Comparison of ENCODE assay signal across 19 mouse cellular contexts in genomic region chr5:144804181-144804580, GRCm38 (mm10). TPM values are rescaled to one million over a fixed set of nuclear protein-coding genes. Genes with fewer than 3 reads are reported as not detected.
DNase-seq lines count a peak whose midpoint lies in the region; ATAC-seq and TF ChIP-seq lines count a peak whose summit lies in the region.
"Had no signal": no experiment of that assay in that cellular context is flagged by ENCODE, and none has a peak within 500 bp of the region (broad histone marks: within the 10 kb centered on the region; RNA-seq: fewer than 3 reads in every experiment).

No protein-coding gene starts in this region.

- no peak overlapping the region for H3K27ac ChIP-seq in heart, embryonic 11.5 days (ENCODE audit: low read depth, low read length)
- H3K27ac ChIP-seq in MEL (ENCODE audit: control insufficient read depth, low read depth, low read length), result no peak overlapping the region
- H3K27ac ChIP-seq in stomach, postnatal 0 days (replicated peaks), result no peak overlapping the region
- H3K27ac ChIP-seq: embryonic facial prominence, embryonic 10.5 days; hindbrain, embryonic 13.5 days; hindbrain, postnatal 0 days had no signal

- no peak for TF ChIP-seq RAD21 in MEL (IDR thresholded peaks at IDR 0.05; ENCODE audit: low read depth, low read length)

- peaks cover 8% of the 10 kb centered on the region for H3K4me1 ChIP-seq in heart, embryonic 11.5 days (ENCODE audit: control insufficient read depth, insufficient read depth, low read length)
- H3K4me1 ChIP-seq in MEL (ENCODE audit: control insufficient read depth in 1 of 2, insufficient read depth in 2 of 2, low read length in 2 of 2), result no peaks in the 10 kb centered on the region
- H3K4me1 ChIP-seq in stomach, postnatal 0 days (replicated peaks; ENCODE audit: control insufficient read depth, insufficient read depth), result no peaks in the 10 kb centered on the region
- H3K4me1 ChIP-seq: embryonic facial prominence, embryonic 10.5 days; hindbrain, embryonic 13.5 days had no signal

- no peaks in the 10 kb centered on the region for H3K27me3 ChIP-seq in heart, embryonic 11.5 days (ENCODE audit: control insufficient read depth, insufficient read depth, low read length)
- H3K27me3 ChIP-seq in MEL (ENCODE audit: control insufficient read depth in 1 of 2, insufficient read depth in 2 of 2, low read length in 2 of 2), result no peaks in the 10 kb centered on the region
- H3K27me3 ChIP-seq in stomach, postnatal 0 days (ENCODE audit: control insufficient read depth, insufficient read depth, low read length), result no peaks in the 10 kb centered on the region
- H3K27me3 ChIP-seq: hindbrain, embryonic 13.5 days; Patski had no signal

- no peak for TF ChIP-seq EP300 in MEL (IDR thresholded peaks at IDR 0.05; ENCODE audit: low read depth in 1 of 2, low read length in 2 of 2)
- no peak for TF ChIP-seq EP300 in stomach, postnatal 0 days (optimal IDR thresholded peaks at IDR 0.05)

- TF ChIP-seq CTCF in MEL (IDR thresholded peaks at IDR 0.05 in 2 of 3, conservative IDR thresholded peaks at IDR 0.05 in 1 of 3; ENCODE audit: control insufficient read depth in 1 of 3, insufficient read depth in 1 of 3, low read depth in 2 of 3, low read length in 3 of 3, poor library complexity in 1 of 3, severe bottlenecking in 1 of 3), result no peak
- no peak for TF ChIP-seq CTCF in stomach, postnatal 0 days (IDR thresholded peaks at IDR 0.05; ENCODE audit: low read depth)

- intact Hi-C loops in heart, postnatal 10 days (cut with DNase I), result no loop called here

- no peak overlapping the region for H3K4me3 ChIP-seq in heart, embryonic 11.5 days (ENCODE audit: low read depth, low read length)
- H3K4me3 ChIP-seq in MEL (ENCODE audit: control insufficient read depth in 1 of 2, insufficient read depth in 1 of 2, low read depth in 2 of 2, low read length in 2 of 2), result no peak overlapping the region
- H3K4me3 ChIP-seq in stomach, postnatal 0 days (ENCODE audit: low read depth, low read length), result no peak overlapping the region
- H3K4me3 ChIP-seq: embryonic facial prominence, embryonic 10.5 days; hindbrain, embryonic 13.5 days had no signal

- H3K36me3 ChIP-seq in heart, embryonic 11.5 days (ENCODE audit: control insufficient read depth, insufficient read depth, low read length), result peaks cover 76% of the 10 kb centered on the region
- H3K36me3 ChIP-seq in MEL (ENCODE audit: control insufficient read depth in 1 of 2, insufficient read depth in 2 of 2, low read length in 2 of 2), result peaks cover 6 to 17% of the 10 kb centered on the region in 2 experiments
- peaks cover 46% of the 10 kb centered on the region for H3K36me3 ChIP-seq in stomach, postnatal 0 days (ENCODE audit: control insufficient read depth, insufficient read depth, low read length)

- peak; percentile 48 to 53 for DNase-seq in heart, adult 18-20 months
- DNase-seq in MEL (ENCODE audit: low read depth, low spot score), result peak; percentile 16
- DNase-seq in heart, postnatal 10 days, result peak; percentile 50 to 57
- no peak for DNase-seq in stomach, postnatal 0 days (ENCODE audit: low spot score)
- DNase-seq in gastrocnemius, adult 18-20 months (ENCODE audit: low spot score), result no peak
- DNase-seq in c-Kit-positive CD71-positive TER-119-positive erythroid progenitor cells, embryonic 14.5 days (ENCODE audit: low spot score), result no peak
- DNase-seq: adrenal gland, postnatal 14 days; cerebellum, adult 18-20 months; cerebellum, postnatal 10 days; kidney, adult 11 months had no signal

- no peak overlapping the region for H3K4me2 ChIP-seq in heart, embryonic 11.5 days
- H3K4me2 ChIP-seq in stomach, postnatal 0 days (replicated peaks; ENCODE audit: low read depth), result no peak overlapping the region
- H3K4me2 ChIP-seq: hindbrain, embryonic 13.5 days had no signal

- WGBS in heart, embryonic 11.5 days (ENCODE audit: insufficient replicate concordance), result 78% methylated on average over 7 of the region's 7 CpGs
- 80% methylated on average over 7 of the region's 7 CpGs for WGBS in stomach, postnatal 0 days

- no peak for ATAC-seq in heart, embryonic 11.5 days (replicated peaks; ENCODE audit: insufficient number of reproducible peaks, low FRiP score, low TSS enrichment)
- ATAC-seq in stomach, postnatal 0 days (ENCODE audit: low FRiP score, low TSS enrichment), result peak; percentile 33; the same call in 1 of the 2 replicates
- ATAC-seq: activated CD4-positive, CD25-positive, alpha-beta regulatory T cell, adult 4 months; forebrain, embryonic 14.5 days; hindbrain, postnatal 0 days; Patski had no signal

- H3K79me2 ChIP-seq in MEL (ENCODE audit: control insufficient read depth, insufficient read depth, low read length, poor library complexity), result no peaks in the 10 kb centered on the region

- no peak overlapping the region for H3K9ac ChIP-seq in heart, embryonic 11.5 days (ENCODE audit: low read depth, low read length)
- no peak overlapping the region for H3K9ac ChIP-seq in MEL (ENCODE audit: control insufficient read depth, low read depth, low read length, poor library complexity, severe bottlenecking)
- H3K9ac ChIP-seq in stomach, postnatal 0 days (ENCODE audit: low read length), result no peak overlapping the region
- H3K9ac ChIP-seq: hindbrain, embryonic 13.5 days had no signal

- no peak for TF ChIP-seq POLR2A in MEL (IDR thresholded peaks at IDR 0.05; ENCODE audit: control insufficient read depth in 1 of 2, insufficient read depth in 1 of 2, low read depth in 1 of 2, low read length in 2 of 2, poor library complexity in 1 of 2)

- no peaks in the 10 kb centered on the region for H3K9me3 ChIP-seq in heart, embryonic 11.5 days (replicated peaks; ENCODE audit: control insufficient read depth, low read length)
- H3K9me3 ChIP-seq in MEL (replicated peaks; ENCODE audit: insufficient read depth, low read length), result no peaks in the 10 kb centered on the region
- H3K9me3 ChIP-seq in stomach, postnatal 0 days (ENCODE audit: control insufficient read depth, low read length), result no peaks in the 10 kb centered on the region
- H3K9me3 ChIP-seq: embryonic facial prominence, embryonic 10.5 days; hindbrain, embryonic 13.5 days had no signal

TF ChIP-seq in MEL, 35 proteins besides CTCF, POLR2A, EP300 and RAD21:
- TF ChIP-seq MAFK (IDR thresholded peaks at IDR 0.05; ENCODE audit: borderline replicate concordance, low read depth, low read length) (no peak), KAT2A (conservative IDR thresholded peaks at IDR 0.05; ENCODE audit: low read depth, low read length) (no peak), POLR2AphosphoS5 (IDR thresholded peaks at IDR 0.05; ENCODE audit: borderline replicate concordance, low read depth, low read length) (no peak), SMC3 (IDR thresholded peaks at IDR 0.05; ENCODE audit: low read depth, low read length) (no peak), ZKSCAN1 (IDR thresholded peaks at IDR 0.05; ENCODE audit: low read depth, low read length) (no peak), ZMIZ1 (IDR thresholded peaks at IDR 0.05; ENCODE audit: low read depth, low read length) (no peak), CHD1 (IDR thresholded peaks at IDR 0.05; ENCODE audit: low read depth, low read length) (no peak), MAX (IDR thresholded peaks at IDR 0.05; ENCODE audit: low read length) (no peak), RCOR1 (IDR thresholded peaks at IDR 0.05; ENCODE audit: low read depth, low read length) (no peak), E2F4 (IDR thresholded peaks at IDR 0.05; ENCODE audit: borderline replicate concordance, low read depth, low read length) (no peak)

RNA-seq across cellular contexts. Expression of gene Trrap, which starts 36.6 kb away (rescaled TPM):
- 10 to 100 TPM; 35.4 to 43.4 TPM for total RNA-seq in heart, adult 18-20 months (2021)
- 62.6 and 75.7 TPM in 2 replicates for polyA plus RNA-seq in heart, embryonic 11.5 days (2014; fragmentation: Nextera tagmentation; extraction: Ambion mirVana)
- 44.1 and 48.9 TPM in 2 replicates for total RNA-seq in MEL (2012; rRNA removed)
- polyA plus RNA-seq in MEL (2012; ENCODE audit: insufficient read depth in 1 of 2, insufficient read length in 2 of 2, low read depth in 1 of 2, low replicate concordance in 2 of 2, missing spikeins in 1 of 2), result 10 to 100 TPM; 45.6 to 91.6 TPM
- total RNA-seq in heart, postnatal 10 days (2021), result 10 to 100 TPM; 68.1 to 68.3 TPM
- 22.7 TPM in 2 replicates for polyA plus RNA-seq in stomach, postnatal 0 days (2015; fragmentation: Nextera tagmentation; extraction: Ambion mirVana)
- total RNA-seq in gastrocnemius, adult 18-20 months (2021), result 10 to 100 TPM; 25.2 to 25.4 TPM

RNA-seq across cellular contexts. Expression of gene Tmem130, which starts 42.6 kb away (rescaled TPM):
- under 1 TPM; 0.25 to 0.49 TPM for total RNA-seq in heart, adult 18-20 months (2021)
- polyA plus RNA-seq in heart, embryonic 11.5 days (2014; fragmentation: Nextera tagmentation; extraction: Ambion mirVana), result 0.79 and 1.4 TPM in 2 replicates
- not detected in 2 replicates for total RNA-seq in MEL (2012; rRNA removed)
- under 1 TPM in 1 of 2 experiments, not detected in 1; 0.14 TPM for polyA plus RNA-seq in MEL (2012; ENCODE audit: insufficient read depth in 1 of 2, insufficient read length in 2 of 2, low read depth in 1 of 2, low replicate concordance in 2 of 2, missing spikeins in 1 of 2)
- under 1 TPM; 0.22 to 0.60 TPM for total RNA-seq in heart, postnatal 10 days (2021)
- 2.9 and 3.2 TPM in 2 replicates for polyA plus RNA-seq in stomach, postnatal 0 days (2015; fragmentation: Nextera tagmentation; extraction: Ambion mirVana)
- total RNA-seq in gastrocnemius, adult 18-20 months (2021), result not detected
- total RNA-seq: hematopoietic stem cell, adult 5-6 weeks had no signal
- polyA plus RNA-seq: activated CD4-positive, CD25-positive, alpha-beta regulatory T cell, adult 4 months; C2C12 had no signal

Comparison
In these comparisons a context has a peak if more than half of its experiments do, and no peak if none do; other contexts are left out.
1. DNase-seq: peak in heart, adult 18-20 months (2 of 2), MEL (single experiment) and heart, postnatal 10 days (2 of 2); none in stomach, postnatal 0 days (single experiment), gastrocnemius, adult 18-20 months (single experiment) and c-Kit-positive CD71-positive TER-119-positive erythroid progenitor cells, embryonic 14.5 days (single experiment).